Mouse (Mus musculus) kidney, postnatal 0 days (tissue): ENCODE measurements around the gene Aloxe3. TPM values are rescaled to one million over a fixed set of nuclear protein-coding genes. Genes with fewer than 3 reads are reported as not detected.

ENCODE experiments used
- ATAC-seq: fragments of 200-750 bp; cut with Nextera tagmentation; replicated peaks from 2 replicates; pipeline ENCODE4 v1.8.0; 2017; ENCODE audit warnings: low read depth, moderate number of reproducible peaks, moderate TSS enrichment, moderate library complexity; ENCODE audit not compliant: low FRiP score
- DNase-seq: peaks from one replicate; pipeline ENCODE4 v3.0.0-alpha.2; 2016; ENCODE audit warnings: low spot score
- H3K27ac ChIP-seq: fragments of 300-500 bp; sonication (generic); 2 replicates; pipeline ENCODE4 v1.5.1; 2014; ENCODE audit warnings: mild to moderate bottlenecking
- H3K27me3 ChIP-seq: fragments of 300-500 bp; sonication (generic); 2 replicates; pipeline ENCODE4 v1.6.1; 2014; ENCODE audit warnings: low read length, mixed read lengths; ENCODE audit not compliant: insufficient read depth
- H3K36me3 ChIP-seq: fragments of 300-500 bp; sonication (generic); 2 replicates; pipeline ENCODE4 v1.6.1; 2014; ENCODE audit warnings: low read length, mixed read lengths; ENCODE audit not compliant: insufficient read depth
- H3K4me1 ChIP-seq: fragments of 300-500 bp; sonication (generic); replicated peaks from 2 replicates; pipeline ENCODE4 v1.6.1; 2014; ENCODE audit warnings: antibody characterized with exemption, low read length, mixed read lengths; ENCODE audit not compliant: insufficient read depth
- H3K4me2 ChIP-seq: fragments of 300-500 bp; sonication (generic); 2 replicates; pipeline ENCODE4 v1.6.1; 2014; ENCODE audit warnings: mild to moderate bottlenecking, low read length, moderate library complexity, mixed read lengths
- H3K4me3 ChIP-seq: fragments of 300-500 bp; sonication (generic); replicated peaks from 2 replicates; pipeline ENCODE4 v1.5.1; 2014; ENCODE audit warnings: low read depth, low read length
- H3K9ac ChIP-seq: fragments of 300-500 bp; sonication (generic); 2 replicates; pipeline ENCODE4 v1.6.1; 2014; ENCODE audit warnings: low read depth, low read length
- H3K9me3 ChIP-seq: fragments of 300-500 bp; sonication (generic); replicated peaks from 2 replicates; pipeline ENCODE4 v1.6.1; 2016; ENCODE audit warnings: low read length, inconsistent platforms, mixed read lengths
- CTCF ChIP-seq: IDR thresholded peaks from 2 replicates; pipeline ENCODE4 v1.5.1; 2016; ENCODE audit warnings: antibody characterized with exemption, low read depth, mild to moderate bottlenecking, moderate library complexity
- WGBS: fragments of 180-500 bp; shearing (Covaris S2); extraction: QIAGEN DNeasy Blood & Tissue Kit; methylation state at CpG from one replicate; pipeline ENCODE4 v1.1.7; 2014; 5-methylcytosine and 5-hydroxymethylcytosine counted together
- polyA plus RNA-seq: library from polyadenylated mRNA; unstranded; fragments of >200 nt; fragmentation: Nextera tagmentation; extraction: Ambion mirVana; gene quantifications from 2 replicates; pipeline ENCODE4 v1.2.1, GENCODE M21; 2015

The Aloxe3 gene
- polyA plus RNA-seq, 1 experiment from 2014 or later, result 0.54 TPM

- no peak for TF ChIP-seq CTCF
- 0% methylated on average over 3 of the region's 3 CpGs for WGBS
- Histone ChIP-seq H3K9me3 (no peaks in the 10 kb centered on the region), H3K27ac (peak overlapping the region; percentile 83; the same call in 1 of the 2 replicates), H3K4me3 (no peak overlapping the region; the same call in 1 of the 2 replicates), H3K36me3 (no peaks in the 10 kb centered on the region), H3K4me1 (peaks cover 7% of the 10 kb centered on the region; the same call in 1 of the 2 replicates), H3K27me3 (no peaks in the 10 kb centered on the region), H3K4me2 (0 out of 2 replicates have a peak overlapping the region, but pooled peaks have one; percentile 92), H3K9ac (no peak overlapping the region)
- ATAC-seq (no peak), DNase-seq (peak; percentile 84)
Measured at GRCm38 (mm10) chr11:69124498-69124847, 1.2 kb upstream of the Aloxe3 start.

GRCm38 (mm10) chr11:69125041-69125851 lies 450 bp upstream of the Aloxe3 start:
- peak; percentile 66 for ATAC-seq
- Histone ChIP-seq H3K4me1 (peaks cover 4% of the 10 kb centered on the region; the same call in 1 of the 2 replicates), H3K9ac (peak overlapping the region; percentile 54), H3K27ac (peak overlapping the region; percentile 78), H3K4me2 (peak overlapping the region; percentile 69), H3K4me3 (peak overlapping the region; percentile 52), H3K9me3 (no peaks in the 10 kb centered on the region), H3K36me3 (no peaks in the 10 kb centered on the region), H3K27me3 (no peaks in the 10 kb centered on the region)
- under 1% methylated on average over 24 of the region's 24 CpGs for WGBS
- DNase-seq, result peak; percentile 95
- TF ChIP-seq CTCF, result peak; percentile 74

GRCm38 (mm10) chr11:69125919-69126705 lies 416 bp downstream of the Aloxe3 start:
- Histone ChIP-seq H3K9ac (peak overlapping the region; percentile 54; the same call in 1 of the 2 replicates), H3K4me3 (peak overlapping the region; percentile 52), H3K36me3 (no peaks in the 10 kb centered on the region), H3K27ac (peak overlapping the region; percentile 78), H3K4me2 (peak overlapping the region; percentile 69), H3K27me3 (no peaks in the 10 kb centered on the region), H3K9me3 (no peaks in the 10 kb centered on the region), H3K4me1 (peaks cover 3% of the 10 kb centered on the region; the same call in 1 of the 2 replicates)
- ATAC-seq (no peak), DNase-seq (no peak)
- 14% methylated on average over 20 of the region's 20 CpGs for WGBS
- TF ChIP-seq CTCF, result no peak

- no peaks in the 10 kb centered on the region for H3K9me3 ChIP-seq
- TF ChIP-seq CTCF, result no peak
- H3K9ac ChIP-seq, result no peak overlapping the region
- H3K4me1 ChIP-seq, result 0 out of 2 replicates have a peak, but pooled peaks cover under 1% of the 10 kb centered on the region
- no peak overlapping the region for H3K4me3 ChIP-seq
- peak overlapping the region; percentile 69; the same call in 1 of the 2 replicates for H3K4me2 ChIP-seq
- H3K27ac ChIP-seq, result no peak overlapping the region
- no peak for ATAC-seq
- H3K36me3 ChIP-seq, result no peaks in the 10 kb centered on the region
- H3K27me3 ChIP-seq, result no peaks in the 10 kb centered on the region
- WGBS, result 44% methylated on average over 2 of the region's 2 CpGs
- no peak for DNase-seq
Measured at GRCm38 (mm10) chr11:69126706-69127095, 1.0 kb downstream of the Aloxe3 start.

GRCm38 (mm10) chr11:69128426-69129122 lies 2.9 kb downstream of the Aloxe3 start:
- no peaks in the 10 kb centered on the region for H3K36me3 ChIP-seq
- DNase-seq, result no peak
- H3K4me3 ChIP-seq, result no peak overlapping the region
- ATAC-seq, result no peak
- H3K4me2 ChIP-seq, result no peak overlapping the region
- 71% methylated on average over 8 of the region's 8 CpGs for WGBS
- no peak for TF ChIP-seq CTCF
- H3K9me3 ChIP-seq, result no peaks in the 10 kb centered on the region
- no peaks in the 10 kb centered on the region for H3K4me1 ChIP-seq
- H3K27ac ChIP-seq, result no peak overlapping the region
- H3K9ac ChIP-seq, result no peak overlapping the region
- no peaks in the 10 kb centered on the region for H3K27me3 ChIP-seq

GRCm38 (mm10) chr11:69133566-69133922 lies 7.8 kb downstream of the Aloxe3 start:
- Histone ChIP-seq H3K4me3 (no peak overlapping the region), H3K27ac (no peak overlapping the region), H3K4me1 (no peaks in the 10 kb centered on the region), H3K9me3 (no peaks in the 10 kb centered on the region), H3K36me3 (no peaks in the 10 kb centered on the region), H3K4me2 (peak overlapping the region; percentile 65), H3K27me3 (no peaks in the 10 kb centered on the region), H3K9ac (peak overlapping the region; percentile 55; the same call in 1 of the 2 replicates)
- DNase-seq, result no peak
- peak; percentile 41; the same call in 1 of the 2 replicates for ATAC-seq
- no peak for TF ChIP-seq CTCF
- WGBS, result 22% methylated on average over 5 of the region's 5 CpGs
